Mouse (Mus musculus): ENCODE measurements around the gene E130114P18Rik. TPM values are rescaled to one million over a fixed set of nuclear protein-coding genes. Genes with fewer than 3 reads are reported as not detected.

The E130114P18Rik gene
- total RNA-seq, 2 experiments from 2014 or later, result not detected

- ATAC-seq (replicated peaks; ENCODE audit: poor library complexity, severe bottlenecking), result no peak
Observed at GRCm38 (mm10) chr4:97805896-97806808, 28.3 kb upstream of the E130114P18Rik start.

- no peak for ATAC-seq (replicated peaks; ENCODE audit: poor library complexity, severe bottlenecking)
Observed at GRCm38 (mm10) chr4:97805255-97805654, 27.4 kb upstream of the E130114P18Rik start.

GRCm38 (mm10) chr4:97804638-97805037 is 26.8 kb upstream of the E130114P18Rik start:
- ATAC-seq (replicated peaks; ENCODE audit: poor library complexity, severe bottlenecking), result no peak

- no peak for ATAC-seq (replicated peaks; ENCODE audit: poor library complexity, severe bottlenecking)
Observed at GRCm38 (mm10) chr4:97803791-97804190, 25.9 kb upstream of the E130114P18Rik start.

- ATAC-seq (replicated peaks; ENCODE audit: poor library complexity, severe bottlenecking), result no peak
Observed at GRCm38 (mm10) chr4:97796505-97796904, 18.6 kb upstream of the E130114P18Rik start.

GRCm38 (mm10) chr4:97795957-97796356 is 18.1 kb upstream of the E130114P18Rik start:
- ATAC-seq (replicated peaks; ENCODE audit: poor library complexity, severe bottlenecking), result no peak

GRCm38 (mm10) chr4:97794865-97795264 is 17.0 kb upstream of the E130114P18Rik start:
- no peak for ATAC-seq (replicated peaks; ENCODE audit: poor library complexity, severe bottlenecking)

GRCm38 (mm10) chr4:97793931-97794330 is 16.1 kb upstream of the E130114P18Rik start:
- no peak for ATAC-seq (replicated peaks; ENCODE audit: poor library complexity, severe bottlenecking)

GRCm38 (mm10) chr4:97788537-97788936 is 10.7 kb upstream of the E130114P18Rik start:
- ATAC-seq (replicated peaks; ENCODE audit: poor library complexity, severe bottlenecking), result no peak

- ATAC-seq (replicated peaks; ENCODE audit: poor library complexity, severe bottlenecking), result no peak
Observed at GRCm38 (mm10) chr4:97787515-97787914, 9.6 kb upstream of the E130114P18Rik start.

GRCm38 (mm10) chr4:97786571-97786970 is 8.7 kb upstream of the E130114P18Rik start:
- no peak for ATAC-seq (replicated peaks; ENCODE audit: poor library complexity, severe bottlenecking)

- no peak for ATAC-seq (replicated peaks; ENCODE audit: poor library complexity, severe bottlenecking)
Observed at GRCm38 (mm10) chr4:97785547-97786271, 7.8 kb upstream of the E130114P18Rik start.

GRCm38 (mm10) chr4:97784236-97784635 is 6.4 kb upstream of the E130114P18Rik start:
- no peak for ATAC-seq (replicated peaks; ENCODE audit: poor library complexity, severe bottlenecking)

GRCm38 (mm10) chr4:97783073-97783879 is 5.4 kb upstream of the E130114P18Rik start:
- no peak for ATAC-seq (replicated peaks; ENCODE audit: poor library complexity, severe bottlenecking)

- ATAC-seq (replicated peaks; ENCODE audit: poor library complexity, severe bottlenecking), result no peak
Observed at GRCm38 (mm10) chr4:97782497-97782896, 4.6 kb upstream of the E130114P18Rik start.

- no peak for ATAC-seq (replicated peaks; ENCODE audit: poor library complexity, severe bottlenecking)
Observed at GRCm38 (mm10) chr4:97782069-97782468, 4.2 kb upstream of the E130114P18Rik start.

GRCm38 (mm10) chr4:97780666-97781435 is 3.0 kb upstream of the E130114P18Rik start:
- ATAC-seq (replicated peaks; ENCODE audit: poor library complexity, severe bottlenecking), result no peak

- ATAC-seq (replicated peaks; ENCODE audit: poor library complexity, severe bottlenecking), result no peak
Observed at GRCm38 (mm10) chr4:97780024-97780423, 2.1 kb upstream of the E130114P18Rik start.

GRCm38 (mm10) chr4:97779003-97779930 is 1.4 kb upstream of the E130114P18Rik start:
- no peak for ATAC-seq (replicated peaks; ENCODE audit: poor library complexity, severe bottlenecking)
